Comparison of ENCODE assay signal across 8 mouse cellular contexts in genomic region chr13:21896549-21897244, GRCm38 (mm10). TPM values are rescaled to one million over a fixed set of nuclear protein-coding genes. Genes with fewer than 3 reads are reported as not detected.
A peak's percentile ranks its signal among the peaks of the same experiment; 100 is the strongest.
DNase-seq lines count a peak whose midpoint lies in the region; ATAC-seq lines count a peak whose summit lies in the region.

No protein-coding gene starts in this region.

- ATAC-seq in cerebellum, adult (ENCODE audit: insufficient number of reproducible peaks, low FRiP score, low TSS enrichment), result no peak
- peak; percentile 99 for ATAC-seq in forebrain, embryonic 13.5 days

- H3K9ac ChIP-seq in forebrain, embryonic 13.5 days, result peak overlapping the region; percentile 77

- H3K4me1 ChIP-seq in forebrain, embryonic 13.5 days, result peaks cover 8% of the 10 kb centered on the region; the same call in 1 of the 2 replicates

- H3K27me3 ChIP-seq in forebrain, embryonic 13.5 days, result 0 out of 2 replicates have a peak, but pooled peaks cover 3% of the 10 kb centered on the region

- H3K36me3 ChIP-seq in forebrain, embryonic 13.5 days (ENCODE audit: poor library complexity, severe bottlenecking), result no peaks in the 10 kb centered on the region

- no peaks in the 10 kb centered on the region for H3K9me3 ChIP-seq in forebrain, embryonic 13.5 days (replicated peaks)

- peak overlapping the region; percentile 61 for H3K4me3 ChIP-seq in forebrain, embryonic 13.5 days

- peak; percentile 13 for DNase-seq in cerebellum, adult 11 months
- DNase-seq in brain, adult 2 months (ENCODE audit: low read depth, low spot score), result peak; percentile 91
- DNase-seq in layer of hippocampus, adult 9-11 months, result peak; percentile 85
- peak; percentile 93 for DNase-seq in mesoderm, embryonic 11.5 days (ENCODE audit: low read depth, low spot score)
- DNase-seq in telencephalon, adult 2 months (ENCODE audit: low read depth, low spot score), result peak; percentile 80
- DNase-seq in adrenal gland, postnatal 10 days, result no peak

- WGBS in forebrain, embryonic 13.5 days, result 6% methylated on average over 24 of the region's 24 CpGs

- peak overlapping the region; percentile 85 for H3K27ac ChIP-seq in forebrain, embryonic 13.5 days

- H3K4me2 ChIP-seq in forebrain, embryonic 13.5 days, result peak overlapping the region; percentile 62

RNA-seq across cellular contexts. Expression of gene Zfp184, which starts 48.2 kb away (rescaled TPM):
- polyA plus RNA-seq in forebrain, embryonic 13.5 days (2015; fragmentation: Nextera tagmentation; extraction: Ambion mirVana), result 25.4 and 29.2 TPM in 2 replicates
- total RNA-seq in adrenal gland, postnatal 10 days (2021), result 1 to 10 TPM; 2.0 to 2.4 TPM
